Mouse (Mus musculus): ENCODE measurements around the gene Tlr4. TPM values are rescaled to one million over a fixed set of nuclear protein-coding genes. Genes with fewer than 3 reads are reported as not detected.

Gene Tlr4
- total RNA-seq, 2 experiments from 2014 or later, result 18.6 to 21.5 TPM

DNA sequence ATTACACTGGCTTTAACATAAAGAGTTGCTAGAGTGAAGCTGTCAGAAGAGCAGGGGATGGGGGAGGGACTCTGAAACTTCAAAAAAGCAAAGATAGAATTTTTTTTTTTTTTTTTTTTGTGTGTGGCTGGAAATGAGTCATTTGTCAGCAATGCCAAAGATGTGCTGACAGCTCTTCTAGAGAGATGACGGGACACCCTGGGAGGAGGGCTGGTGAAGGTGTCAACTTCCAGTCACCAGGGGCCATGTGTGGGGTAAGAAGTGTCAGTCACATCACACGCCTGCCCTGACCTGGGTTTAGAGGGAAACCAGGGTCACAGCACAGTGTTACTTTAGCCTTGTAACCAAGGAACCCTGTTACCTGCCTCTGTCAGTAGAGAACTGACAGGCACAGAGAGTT is 67.2 kb downstream of the Tlr4 start:
- DNase-seq, result peak; percentile 67 to 69
- intact Hi-C loops (cut with DNase I), result no loop called here

- intact Hi-C loops (cut with DNase I), result no loop called here
- DNase-seq, result no peak
These were observed 67.6 kb downstream of the Tlr4 start for GRCm38 (mm10) chr4:66894981-66895380.

GRCm38 (mm10) chr4:66900126-66900525 is 72.7 kb downstream of the Tlr4 start:
- no peak for DNase-seq
- intact Hi-C loops (cut with DNase I), result no loop called here

- intact Hi-C loops (cut with DNase I), result no loop called here
These were observed 74.1 kb downstream of the Tlr4 start for GRCm38 (mm10) chr4:66901498-66901897.

GRCm38 (mm10) chr4:66908376-66908775 is 81.0 kb downstream of the Tlr4 start:
- no peak for DNase-seq
- intact Hi-C loops (cut with DNase I), result no loop called here

More at GRCm38 (mm10) chr4:66901498-66901897, 74.1 kb downstream of the Tlr4 start:
- no peak for DNase-seq

DNA sequence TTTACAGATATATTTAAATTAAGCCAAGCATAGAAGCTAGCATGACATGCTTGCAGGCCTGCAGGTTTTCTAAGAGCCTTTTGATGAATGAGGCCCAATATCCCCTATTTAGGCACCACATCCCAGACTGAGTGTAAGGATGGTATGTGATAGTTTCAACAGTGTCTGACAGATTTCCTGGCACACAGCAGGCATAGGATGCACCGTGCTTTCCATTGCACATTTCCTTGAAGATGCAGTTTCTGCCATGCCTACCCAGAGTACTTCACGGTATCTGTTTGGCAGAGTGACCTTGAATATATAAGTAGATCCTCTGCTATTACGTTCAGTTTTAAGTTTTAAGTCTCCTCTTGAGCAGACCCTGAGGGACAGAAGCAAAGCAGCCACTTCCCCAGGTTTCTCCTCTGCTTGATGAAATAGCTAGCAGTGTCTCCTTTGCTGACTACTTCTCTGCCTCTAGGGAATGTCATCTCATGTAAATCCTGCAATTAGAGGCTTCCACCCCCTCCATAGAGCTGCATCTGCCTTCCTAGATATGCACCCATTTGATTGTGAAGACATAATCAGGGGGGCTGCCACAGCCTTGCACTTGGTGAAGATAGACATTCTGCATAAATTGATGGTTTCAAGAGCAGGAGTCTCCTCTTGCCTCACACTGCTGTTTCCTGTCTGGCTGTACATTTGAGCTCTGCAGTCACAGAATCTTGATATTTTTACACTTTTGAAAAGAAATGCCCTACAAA is 92.4 kb downstream of the Tlr4 start:
- intact Hi-C loops (cut with DNase I), result loop anchor here (10.0 kb wide), 1 partner anchor 1925 kb away; no protein-coding TSS in a partner anchor
- DNase-seq, result no peak

DNA sequence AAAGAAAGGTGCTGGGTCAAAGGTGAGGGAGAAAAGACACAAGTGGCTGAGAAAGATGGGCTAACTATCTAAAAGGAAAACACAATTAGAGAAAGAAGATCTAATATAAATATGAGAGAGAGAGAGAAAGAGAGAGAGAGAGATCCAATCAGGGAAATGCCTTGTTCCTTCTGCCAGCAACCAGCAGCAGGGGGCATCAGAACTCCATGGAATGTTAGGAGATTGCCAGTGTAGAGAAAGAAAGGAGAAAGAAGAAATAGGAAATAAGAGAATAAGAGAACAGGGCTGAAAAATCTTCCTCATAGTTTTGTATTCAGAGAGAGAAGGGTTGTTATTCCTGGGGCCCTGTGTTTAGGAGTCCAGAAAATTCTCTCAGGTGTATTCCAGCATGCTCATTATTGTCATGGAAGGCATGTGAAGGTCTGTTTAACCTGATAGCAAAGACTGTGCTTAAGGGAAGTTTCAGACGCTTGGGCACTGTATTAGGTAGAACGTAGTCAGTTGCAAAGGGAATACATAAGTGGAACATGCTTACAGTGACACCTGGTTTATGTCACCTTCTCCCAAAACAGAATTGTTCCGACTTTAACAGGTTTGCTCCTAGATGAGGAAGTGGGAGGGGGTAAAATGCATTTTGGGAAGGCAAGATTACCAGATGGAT is 96.4 kb downstream of the Tlr4 start:
- intact Hi-C loops (cut with DNase I), result loop anchor here (2.0 to 10.0 kb wide), 2 partner anchors 155 to 1921 kb away; no protein-coding TSS in a partner anchor
- peak; percentile 30 to 52 for DNase-seq

GRCm38 (mm10) chr4:66926066-66926465 is 98.7 kb downstream of the Tlr4 start:
- intact Hi-C loops (cut with DNase I), result loop anchor here (10.0 kb wide), 1 partner anchor 1919 kb away; no protein-coding TSS in a partner anchor
- DNase-seq, result no peak

DNA sequence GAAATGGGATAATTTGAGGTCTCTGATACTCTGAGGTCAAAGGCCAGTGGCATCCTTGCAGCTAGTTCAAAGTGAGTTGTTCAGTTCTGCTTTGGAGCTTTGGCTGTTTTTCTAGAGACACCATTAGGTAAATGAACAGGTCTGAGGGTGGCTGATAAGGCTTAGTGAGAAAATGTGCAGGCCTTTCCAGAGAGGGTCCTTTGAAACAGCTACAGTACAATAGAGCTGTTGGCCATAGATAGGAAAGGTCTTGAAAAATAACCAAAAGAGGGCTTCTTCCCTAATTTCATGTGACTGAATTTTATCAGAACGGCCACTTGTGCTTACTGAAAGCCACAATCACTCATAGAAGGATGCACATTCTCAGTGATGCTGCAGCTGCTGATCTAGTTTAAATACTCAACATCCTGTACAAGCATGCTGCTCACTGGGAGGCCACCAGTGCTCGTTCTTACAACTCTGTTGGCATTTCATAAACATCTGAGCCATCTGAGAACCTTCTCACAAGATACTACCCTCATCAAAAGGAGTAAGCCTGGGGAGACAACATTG is 100.2 kb downstream of the Tlr4 start:
- intact Hi-C loops (cut with DNase I), result loop anchor here (10.0 kb wide), 1 partner anchor 1917 kb away; no protein-coding TSS in a partner anchor
- DNase-seq, result no peak

GRCm38 (mm10) chr4:66938489-66939061 is 111.2 kb downstream of the Tlr4 start:
- intact Hi-C loops (cut with DNase I), result no loop called here
- DNase-seq, result no peak

GRCm38 (mm10) chr4:66941894-66942293 is 114.5 kb downstream of the Tlr4 start:
- no peak for DNase-seq
- intact Hi-C loops (cut with DNase I), result no loop called here

DNA sequence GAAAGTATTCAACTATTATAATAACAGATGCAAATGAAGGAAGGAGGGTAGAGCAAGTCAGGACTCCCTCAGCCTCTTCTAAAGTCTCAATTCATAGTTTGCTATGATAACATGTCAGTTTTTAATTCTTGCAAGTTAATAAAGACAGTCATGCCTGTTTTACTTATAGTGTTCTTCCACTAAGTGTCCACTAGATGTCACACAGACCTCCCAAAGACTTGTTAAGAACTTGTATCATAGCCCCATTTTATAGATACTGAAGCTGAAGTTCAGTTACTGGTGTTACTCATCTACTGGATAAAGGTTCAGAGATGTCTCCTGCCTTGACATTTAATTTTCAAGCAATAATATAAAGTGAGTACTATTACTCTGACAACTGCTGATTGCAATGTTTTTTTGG is 116.3 kb downstream of the Tlr4 start:
- DNase-seq, result no peak
- intact Hi-C loops (cut with DNase I), result no loop called here

- DNase-seq, result no peak
- intact Hi-C loops (cut with DNase I), result no loop called here
These were observed 120.3 kb downstream of the Tlr4 start for GRCm38 (mm10) chr4:66947657-66948056.

DNA sequence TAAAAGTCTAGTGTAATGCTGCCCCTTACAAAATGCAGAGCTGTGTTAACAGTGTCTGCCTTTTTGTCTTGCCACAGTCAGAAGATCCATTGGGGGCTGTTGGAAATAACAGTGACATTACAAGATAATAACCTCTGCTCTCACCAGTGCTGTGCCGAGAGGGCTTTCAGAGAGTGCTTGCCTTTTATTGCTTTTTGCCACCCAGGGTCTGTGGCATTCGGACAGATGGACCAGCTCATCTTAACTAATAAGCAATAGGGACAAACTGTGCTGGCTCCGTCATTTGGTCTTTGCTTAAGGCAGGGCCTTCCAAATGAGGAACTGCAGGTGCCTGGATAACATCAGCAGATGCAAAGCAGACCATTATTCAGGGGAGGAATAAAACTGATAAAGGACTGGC is 147.5 kb downstream of the Tlr4 start:
- intact Hi-C loops (cut with DNase I), result no loop called here
- DNase-seq, result no peak
